Mouse (Mus musculus) neural tube, embryonic 13.5 days (tissue): ENCODE data around the gene Vps37c. TPM values are rescaled to one million over a fixed set of nuclear protein-coding genes. Genes with fewer than 3 reads are reported as not detected.
A peak's percentile ranks its signal among the peaks of the same experiment; 100 is the strongest.

ENCODE experiments used
- ATAC-seq: fragments of 200-750 bp; cut with Nextera tagmentation; 2 replicates; pipeline ENCODE4 v1.8.0; 2017; ENCODE audit warnings: low read depth, mild to moderate bottlenecking, moderate TSS enrichment, moderate library complexity
- H3K27ac ChIP-seq: fragments of 300-500 bp; sonication (generic); replicated peaks from 2 replicates; pipeline ENCODE4 v1.5.1; 2015; ENCODE audit warnings: moderate library complexity, mild to moderate bottlenecking, inconsistent platforms
- H3K27me3 ChIP-seq: fragments of 300-500 bp; sonication (generic); 2 replicates; pipeline ENCODE4 v1.6.1; 2015; ENCODE audit warnings: mild to moderate bottlenecking, inconsistent platforms
- H3K36me3 ChIP-seq: fragments of 300-500 bp; sonication (generic); 2 replicates; pipeline ENCODE4 v1.6.1; 2015; ENCODE audit warnings: mild to moderate bottlenecking, inconsistent platforms
- H3K4me1 ChIP-seq: fragments of 300-500 bp; sonication (generic); replicated peaks from 2 replicates; pipeline ENCODE4 v1.6.1; 2015; ENCODE audit warnings: inconsistent platforms
- H3K4me2 ChIP-seq: fragments of 300-500 bp; sonication (generic); 2 replicates; pipeline ENCODE4 v1.6.1; 2015; ENCODE audit warnings: inconsistent platforms, mild to moderate bottlenecking, moderate library complexity
- H3K4me3 ChIP-seq: fragments of 300-500 bp; sonication (generic); 2 replicates; pipeline ENCODE4 v1.5.1; 2015; ENCODE audit warnings: mild to moderate bottlenecking, inconsistent platforms
- H3K9ac ChIP-seq: fragments of 300-500 bp; sonication (generic); 2 replicates; pipeline ENCODE4 v1.6.1; 2015; ENCODE audit warnings: moderate library complexity, mild to moderate bottlenecking, inconsistent platforms
- H3K9me3 ChIP-seq: fragments of 300-500 bp; sonication (generic); 2 replicates; pipeline ENCODE4 v1.6.1; 2016; ENCODE audit warnings: inconsistent platforms
- WGBS: fragments of 180-500 bp; shearing (Covaris S2); methylation state at CpG from one replicate; pipeline ENCODE4 v1.1.7; 2015; 5-methylcytosine and 5-hydroxymethylcytosine counted together
- polyA plus RNA-seq: library from polyadenylated mRNA; unstranded; fragments of >200 nt; fragmentation: Nextera tagmentation; extraction: Ambion mirVana; gene quantifications from 2 replicates; pipeline ENCODE4 v1.2.1, GENCODE M21; 2015

The Vps37c gene
- polyA plus RNA-seq, 1 experiment from 2014 or later, result 37.6 TPM

GRCm38 (mm10) chr19:10665499-10665898 lies 23.0 kb upstream of the Vps37c start:
- Histone ChIP-seq H3K9me3 (no peaks in the 10 kb centered on the region), H3K27ac (no peak overlapping the region), H3K27me3 (no peaks in the 10 kb centered on the region; the same call in 1 of the 2 replicates), H3K4me2 (no peak overlapping the region), H3K9ac (no peak overlapping the region), H3K4me1 (no peaks in the 10 kb centered on the region), H3K36me3 (no peaks in the 10 kb centered on the region), H3K4me3 (no peak overlapping the region)
- WGBS, result 18% methylated on average over 2 of the region's 2 CpGs
- ATAC-seq, result peak; percentile 77

DNA sequence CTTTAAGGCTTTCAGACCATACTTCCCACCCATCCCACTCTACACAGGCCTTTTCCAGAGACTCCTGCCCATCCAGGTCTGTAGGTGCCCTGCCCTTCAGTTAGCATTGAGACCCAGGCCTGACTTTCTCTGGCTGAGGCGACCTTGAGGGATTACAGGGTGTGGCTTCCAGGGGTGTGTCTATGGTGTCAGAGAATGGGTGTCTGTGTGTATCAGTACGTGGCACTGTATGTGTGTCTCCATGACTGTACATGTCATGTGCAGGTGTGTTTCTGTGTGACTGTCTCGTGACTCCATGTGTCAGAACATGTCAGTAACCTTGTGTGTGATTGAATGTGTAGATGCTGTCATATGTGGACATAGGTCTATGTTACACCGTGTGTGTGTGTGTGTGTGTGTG lies 17.2 kb upstream of the Vps37c start:
- Histone ChIP-seq H3K4me3 (no peak overlapping the region), H3K9me3 (no peaks in the 10 kb centered on the region), H3K9ac (no peak overlapping the region), H3K27me3 (no peaks in the 10 kb centered on the region), H3K36me3 (no peaks in the 10 kb centered on the region), H3K27ac (no peak overlapping the region), H3K4me2 (no peak overlapping the region), H3K4me1 (no peaks in the 10 kb centered on the region; the same call in 1 of the 2 replicates)
- no peak for ATAC-seq
- WGBS, result 81% methylated on average over 4 of the region's 4 CpGs

DNA sequence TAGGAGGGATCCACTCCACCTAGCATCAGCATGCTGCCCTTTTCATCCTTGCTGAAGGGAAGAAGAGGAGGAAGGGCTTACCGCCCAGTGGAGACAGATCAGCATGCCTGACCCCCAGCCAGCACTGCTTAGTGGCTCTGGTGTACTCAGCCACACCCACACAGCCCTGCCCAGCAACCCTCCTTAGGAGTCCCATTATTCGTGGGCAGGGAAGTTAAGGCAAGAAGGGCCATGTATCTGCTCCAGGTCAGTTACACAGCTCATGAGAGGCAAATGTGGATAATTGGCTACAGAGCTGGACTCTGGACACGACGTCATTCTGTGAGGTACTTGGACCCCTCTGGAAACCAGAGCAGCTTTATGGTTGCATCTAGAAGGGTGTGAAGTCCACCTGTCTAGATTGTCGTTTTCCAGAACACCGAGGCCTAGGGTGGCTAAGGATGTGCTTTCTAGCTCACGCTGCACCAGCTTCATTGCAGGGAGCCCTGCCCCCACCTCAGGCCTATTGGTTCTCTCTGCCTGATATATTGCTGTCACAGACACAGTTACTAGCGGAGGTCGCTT lies 16.6 kb upstream of the Vps37c start:
- Histone ChIP-seq H3K9ac (no peak overlapping the region), H3K4me2 (no peak overlapping the region), H3K9me3 (no peaks in the 10 kb centered on the region), H3K36me3 (no peaks in the 10 kb centered on the region), H3K27me3 (no peaks in the 10 kb centered on the region), H3K4me1 (no peaks in the 10 kb centered on the region; the same call in 1 of the 2 replicates), H3K4me3 (no peak overlapping the region), H3K27ac (no peak overlapping the region)
- 47% methylated on average over 9 of the region's 9 CpGs for WGBS
- no peak for ATAC-seq

GRCm38 (mm10) chr19:10673275-10673674 lies 15.3 kb upstream of the Vps37c start:
- no peak overlapping the region for H3K4me2 ChIP-seq
- ATAC-seq, result no peak
- no peaks in the 10 kb centered on the region; the same call in 1 of the 2 replicates for H3K4me1 ChIP-seq
- H3K9me3 ChIP-seq, result no peaks in the 10 kb centered on the region
- H3K4me3 ChIP-seq, result no peak overlapping the region
- no peaks in the 10 kb centered on the region for H3K36me3 ChIP-seq
- H3K27ac ChIP-seq, result no peak overlapping the region
- no peaks in the 10 kb centered on the region for H3K27me3 ChIP-seq
- 52% methylated on average over 1 of the region's 1 CpGs for WGBS
- no peak overlapping the region for H3K9ac ChIP-seq

DNA sequence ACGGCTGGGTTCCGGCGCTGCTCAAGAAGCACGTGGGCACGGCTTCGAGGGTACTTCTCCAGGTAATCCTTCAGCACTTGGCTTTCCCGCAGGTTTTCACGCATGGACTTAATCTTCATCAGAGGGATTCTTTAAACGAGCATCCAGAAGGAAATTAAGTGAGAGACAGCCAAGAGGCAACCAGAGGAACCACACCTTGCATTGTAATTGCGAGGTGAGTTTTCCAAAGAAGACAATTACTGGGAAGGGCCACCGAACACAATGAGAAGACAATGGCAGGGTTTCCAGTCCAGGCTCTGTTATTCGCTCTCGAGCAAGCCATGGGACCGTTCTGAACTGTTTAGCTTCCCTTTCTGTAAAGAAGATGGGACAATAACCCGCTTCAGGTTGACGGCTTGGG lies 11.9 kb upstream of the Vps37c start:
- Histone ChIP-seq H3K36me3 (no peaks in the 10 kb centered on the region), H3K9ac (no peak overlapping the region), H3K4me3 (no peak overlapping the region), H3K4me2 (no peak overlapping the region), H3K4me1 (peaks cover 5% of the 10 kb centered on the region), H3K9me3 (no peaks in the 10 kb centered on the region), H3K27ac (no peak overlapping the region), H3K27me3 (no peaks in the 10 kb centered on the region)
- no peak for ATAC-seq
- 80% methylated on average over 16 of the region's 16 CpGs for WGBS

DNA sequence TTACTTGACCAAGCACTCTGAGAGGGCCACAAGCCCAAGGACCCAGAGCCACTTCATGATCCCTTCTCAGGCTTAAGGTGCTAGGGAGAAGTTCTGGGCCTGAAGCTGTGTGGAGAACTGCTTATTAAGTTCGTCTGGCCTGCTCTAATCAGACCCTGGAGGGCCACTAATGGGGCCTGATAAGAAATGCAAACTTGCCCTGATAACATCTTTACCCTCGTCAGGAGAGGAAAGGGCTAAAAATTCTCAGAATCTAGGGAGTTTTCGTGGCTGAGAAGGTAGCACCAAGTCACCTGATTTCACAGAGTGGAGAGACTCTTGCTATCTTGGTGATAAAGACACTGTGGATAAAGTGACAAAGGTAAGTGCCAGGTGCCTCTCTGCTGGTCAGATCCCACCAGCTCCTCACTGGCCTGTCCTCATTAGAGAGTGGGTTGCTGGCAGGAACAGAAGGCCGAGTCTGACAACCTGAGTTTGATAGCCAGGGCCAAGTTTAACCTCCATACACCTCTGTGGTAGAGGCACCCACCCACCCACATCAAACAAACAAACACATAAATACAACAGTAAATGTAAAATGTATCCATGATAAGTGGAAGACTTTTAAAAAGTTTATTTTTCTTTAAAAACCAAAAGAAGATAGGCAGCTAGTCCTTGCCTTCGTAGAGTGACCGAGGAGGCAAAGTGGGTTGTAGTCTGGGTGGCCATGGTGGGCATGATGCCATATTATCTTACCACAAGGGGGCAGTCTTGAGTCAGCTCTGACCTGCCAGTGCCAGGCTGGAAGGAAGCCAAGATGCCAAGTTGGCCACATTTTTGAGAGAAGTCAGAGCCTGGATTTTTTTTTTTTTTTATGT lies 10.4 kb upstream of the Vps37c start, which contains the start of gene Pga5:
Gene Pga5, minus strand, starts transcription at position 157 of the 857 bp plus-strand sequence.
- no peaks in the 10 kb centered on the region for H3K27me3 ChIP-seq
- no peak within 1 kb of the TSS for H3K4me3 ChIP-seq
- 40% methylated on average over 6 of the region's 6 CpGs for WGBS
- peaks cover 5% of the 10 kb centered on the region; the same call in 1 of the 2 replicates for H3K4me1 ChIP-seq
- H3K9me3 ChIP-seq, result no peaks in the 10 kb centered on the region
- H3K9ac ChIP-seq, result no peak within 1 kb of the TSS
- no peak within 1 kb of the TSS for H3K27ac ChIP-seq
- no peak within 1 kb of the TSS for H3K4me2 ChIP-seq
- no peaks in the 10 kb centered on the region for H3K36me3 ChIP-seq
- ATAC-seq, result peak; percentile 76; the same call in 1 of the 2 replicates

DNA sequence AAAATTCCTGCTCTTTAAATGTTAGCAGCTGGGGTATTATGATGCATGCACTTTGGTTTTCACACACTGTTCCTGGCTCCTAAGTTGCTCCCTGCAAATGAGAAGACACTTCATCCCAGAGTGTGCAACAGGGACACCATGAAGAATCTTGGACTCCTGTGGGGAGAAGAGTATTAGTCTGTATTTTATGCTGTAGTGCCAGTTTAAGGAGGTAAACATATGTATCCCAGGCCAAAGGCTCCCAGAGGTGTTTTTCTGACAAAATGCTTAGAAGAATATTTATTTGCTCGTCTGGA lies 9.8 kb upstream of the Vps37c start:
- no peak overlapping the region for H3K9ac ChIP-seq
- ATAC-seq, result peak; percentile 34; the same call in 1 of the 2 replicates
- H3K4me3 ChIP-seq, result no peak overlapping the region
- H3K36me3 ChIP-seq, result no peaks in the 10 kb centered on the region
- no peaks in the 10 kb centered on the region for H3K9me3 ChIP-seq
- no peak overlapping the region for H3K27ac ChIP-seq
- no peak overlapping the region for H3K4me2 ChIP-seq
- H3K27me3 ChIP-seq, result no peaks in the 10 kb centered on the region
- 68% methylated on average over 1 of the region's 1 CpGs for WGBS
- peaks cover 5% of the 10 kb centered on the region; the same call in 1 of the 2 replicates for H3K4me1 ChIP-seq

DNA sequence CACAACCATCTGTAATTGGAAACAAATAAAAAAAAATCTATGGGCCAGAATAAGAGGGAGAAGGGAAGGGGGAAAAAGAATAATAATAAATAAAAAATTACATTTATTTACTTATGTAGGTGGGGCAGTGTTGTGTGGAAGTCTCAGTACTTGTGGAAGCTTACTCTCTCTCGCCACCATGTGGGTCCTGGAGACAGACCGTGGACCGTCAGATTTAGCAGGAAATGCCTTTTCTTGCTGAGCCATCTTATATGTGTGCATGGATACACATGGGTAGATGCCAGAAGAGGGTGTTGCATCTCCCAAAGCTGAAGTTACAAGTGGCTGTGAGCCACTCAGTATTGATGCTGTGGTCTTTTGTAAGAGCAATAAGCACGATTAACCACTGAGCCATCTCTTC lies 7.0 kb upstream of the Vps37c start:
- Histone ChIP-seq H3K36me3 (no peaks in the 10 kb centered on the region), H3K4me1 (peaks cover 5% of the 10 kb centered on the region; the same call in 1 of the 2 replicates), H3K4me3 (no peak overlapping the region), H3K27me3 (no peaks in the 10 kb centered on the region), H3K9me3 (no peaks in the 10 kb centered on the region), H3K4me2 (no peak overlapping the region), H3K9ac (no peak overlapping the region), H3K27ac (no peak overlapping the region)
- WGBS, result 81% methylated on average over 4 of the region's 4 CpGs
- ATAC-seq, result no peak

GRCm38 (mm10) chr19:10685081-10685480 lies 3.5 kb upstream of the Vps37c start:
- peaks cover 19% of the 10 kb centered on the region for H3K4me1 ChIP-seq
- 88% methylated on average over 9 of the region's 9 CpGs for WGBS
- no peak overlapping the region for H3K9ac ChIP-seq
- H3K9me3 ChIP-seq, result no peaks in the 10 kb centered on the region
- H3K36me3 ChIP-seq, result no peaks in the 10 kb centered on the region
- H3K27me3 ChIP-seq, result no peaks in the 10 kb centered on the region
- no peak overlapping the region for H3K4me2 ChIP-seq
- no peak for ATAC-seq
- H3K27ac ChIP-seq, result no peak overlapping the region
- no peak overlapping the region for H3K4me3 ChIP-seq

DNA sequence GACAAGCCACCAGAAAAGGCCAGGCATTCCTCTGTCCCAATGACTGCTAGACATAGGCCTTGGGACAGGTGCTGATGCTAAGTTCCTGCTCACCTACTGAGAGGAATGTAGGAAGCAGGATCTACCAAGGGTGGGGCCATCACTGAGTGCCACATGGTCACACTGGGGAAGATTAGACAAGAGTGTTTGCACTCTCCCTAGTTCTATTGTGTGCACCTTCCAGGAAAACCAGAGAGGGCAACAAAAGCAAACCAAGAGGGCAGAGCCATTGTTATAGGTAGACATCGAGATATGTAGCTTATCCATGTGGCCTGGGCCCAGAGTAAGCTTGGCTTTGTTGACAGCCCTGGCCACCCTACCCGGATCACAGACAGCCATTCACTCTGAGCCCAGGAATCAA lies 2.8 kb upstream of the Vps37c start:
- WGBS, result 86% methylated on average over 2 of the region's 2 CpGs
- no peaks in the 10 kb centered on the region for H3K9me3 ChIP-seq
- H3K4me2 ChIP-seq, result no peak overlapping the region
- no peaks in the 10 kb centered on the region for H3K36me3 ChIP-seq
- no peak overlapping the region for H3K4me3 ChIP-seq
- peaks cover 25% of the 10 kb centered on the region for H3K4me1 ChIP-seq
- ATAC-seq, result no peak
- no peak overlapping the region for H3K27ac ChIP-seq
- H3K9ac ChIP-seq, result no peak overlapping the region
- H3K27me3 ChIP-seq, result no peaks in the 10 kb centered on the region

- Histone ChIP-seq H3K4me3 (peak overlapping the region; percentile 74), H3K27ac (peak overlapping the region; percentile 97), H3K36me3 (no peaks in the 10 kb centered on the region), H3K27me3 (no peaks in the 10 kb centered on the region), H3K9ac (peak overlapping the region; percentile 85), H3K4me1 (peaks cover 47% of the 10 kb centered on the region), H3K4me2 (peak overlapping the region; percentile 81), H3K9me3 (no peaks in the 10 kb centered on the region)
- WGBS, result 52% methylated on average over 5 of the region's 5 CpGs
- peak; percentile 3; the same call in 1 of the 2 replicates for ATAC-seq
Observed at GRCm38 (mm10) chr19:10689470-10690166, 1.1 kb downstream of the Vps37c start.

GRCm38 (mm10) chr19:10690336-10690735 lies 1.8 kb downstream of the Vps37c start:
- H3K4me3 ChIP-seq, result peak overlapping the region; percentile 74
- no peak for ATAC-seq
- no peaks in the 10 kb centered on the region for H3K36me3 ChIP-seq
- H3K9ac ChIP-seq, result peak overlapping the region; percentile 85
- H3K27ac ChIP-seq, result peak overlapping the region; percentile 97
- H3K4me1 ChIP-seq, result peaks cover 52% of the 10 kb centered on the region
- H3K4me2 ChIP-seq, result peak overlapping the region; percentile 81
- WGBS, result 86% methylated on average over 3 of the region's 3 CpGs
- H3K9me3 ChIP-seq, result no peaks in the 10 kb centered on the region
- H3K27me3 ChIP-seq, result no peaks in the 10 kb centered on the region
